Mouse (Mus musculus) lung, embryonic 14.5 days (tissue): Measurements from ENCODE around the gene Rtn4ip1. TPM values are rescaled to one million over a fixed set of nuclear protein-coding genes. Genes with fewer than 3 reads are reported as not detected.

ENCODE experiments used
- ATAC-seq: fragments of 200-750 bp; cut with Nextera tagmentation; 2 replicates; pipeline ENCODE4 v1.8.0; 2017; ENCODE audit warnings: mild to moderate bottlenecking, moderate TSS enrichment, moderate library complexity; ENCODE audit not compliant: insufficient read depth
- DNase-seq: peaks from one replicate; pipeline ENCODE4 v3.0.0-alpha.2; 2015
- H3K27ac ChIP-seq: fragments of 300-500 bp; sonication (generic); 2 replicates; pipeline ENCODE4 v1.5.1; 2014; ENCODE audit warnings: low read depth, mild to moderate bottlenecking, moderate library complexity
- H3K27me3 ChIP-seq: fragments of 300-500 bp; sonication (generic); 2 replicates; pipeline ENCODE4 v1.6.1; 2014; ENCODE audit warnings: low read length, control low read depth; ENCODE audit not compliant: insufficient read depth
- H3K36me3 ChIP-seq: fragments of 300-500 bp; sonication (generic); 2 replicates; pipeline ENCODE4 v1.6.1; 2014; ENCODE audit warnings: control low read depth; ENCODE audit not compliant: insufficient read depth
- H3K4me1 ChIP-seq: fragments of 300-500 bp; sonication (generic); 2 replicates; pipeline ENCODE4 v1.6.1; 2014; ENCODE audit warnings: antibody characterized with exemption, control low read depth; ENCODE audit not compliant: insufficient read depth
- H3K4me2 ChIP-seq: fragments of 300-500 bp; sonication (generic); 2 replicates; pipeline ENCODE4 v1.6.1; 2014; ENCODE audit warnings: mild to moderate bottlenecking
- H3K4me3 ChIP-seq: fragments of 300-500 bp; sonication (generic); 2 replicates; pipeline ENCODE4 v1.5.1; 2014; ENCODE audit warnings: low read depth, low read length
- H3K9ac ChIP-seq: fragments of 300-500 bp; sonication (generic); 2 replicates; pipeline ENCODE4 v1.6.1; 2014
- H3K9me3 ChIP-seq: fragments of 300-500 bp; sonication (generic); 2 replicates; pipeline ENCODE4 v1.6.1; 2016; ENCODE audit warnings: low read depth, low read length, control low read depth
- CTCF ChIP-seq: IDR thresholded peaks from 2 replicates; pipeline ENCODE4 v1.5.1; 2016; ENCODE audit warnings: antibody characterized with exemption, low read depth
- WGBS: fragments of 180-500 bp; shearing (Covaris S2); extraction: QIAGEN DNeasy Blood & Tissue Kit; methylation state at CpG from one replicate; pipeline ENCODE4 v1.1.7; 2014; 5-methylcytosine and 5-hydroxymethylcytosine counted together
- polyA plus RNA-seq: library from polyadenylated mRNA; unstranded; fragments of >200 nt; fragmentation: Nextera tagmentation; extraction: Ambion mirVana; gene quantifications from 2 replicates; pipeline ENCODE4 v1.2.1, GENCODE M21; 2014

Gene Rtn4ip1
- polyA plus RNA-seq, 1 experiment from 2014 or later, result 15.0 TPM

DNA sequence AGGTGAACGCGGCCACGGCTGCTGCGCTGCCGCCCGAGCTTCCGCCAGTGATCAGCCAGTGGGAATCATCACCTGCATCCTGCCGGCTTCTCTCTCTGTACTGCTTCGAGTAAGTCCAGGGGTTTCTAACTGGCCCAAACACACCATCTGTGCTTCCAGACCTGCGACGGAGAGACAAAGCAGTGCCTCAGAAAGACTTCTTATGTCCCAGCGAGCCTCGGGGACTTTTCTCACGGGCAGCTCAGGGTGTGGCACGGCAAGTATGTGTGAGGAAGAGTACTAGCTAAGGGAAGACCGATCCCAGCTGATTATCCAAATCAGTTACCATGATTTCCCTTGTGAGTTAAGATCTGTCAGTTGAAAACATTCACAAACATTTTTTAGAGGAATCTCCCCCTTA lies 12.6 kb upstream of the Rtn4ip1 start:
- H3K27ac ChIP-seq, result no peak overlapping the region
- H3K9ac ChIP-seq, result no peak overlapping the region
- H3K9me3 ChIP-seq, result no peaks in the 10 kb centered on the region
- 91% methylated on average over 16 of the region's 16 CpGs for WGBS
- no peaks in the 10 kb centered on the region for H3K27me3 ChIP-seq
- H3K36me3 ChIP-seq, result peaks cover 42% of the 10 kb centered on the region
- ATAC-seq (no peak), DNase-seq (no peak)
- H3K4me1 ChIP-seq, result no peaks in the 10 kb centered on the region
- TF ChIP-seq CTCF, result no peak
- H3K4me3 ChIP-seq, result no peak overlapping the region
- H3K4me2 ChIP-seq, result no peak overlapping the region

DNA sequence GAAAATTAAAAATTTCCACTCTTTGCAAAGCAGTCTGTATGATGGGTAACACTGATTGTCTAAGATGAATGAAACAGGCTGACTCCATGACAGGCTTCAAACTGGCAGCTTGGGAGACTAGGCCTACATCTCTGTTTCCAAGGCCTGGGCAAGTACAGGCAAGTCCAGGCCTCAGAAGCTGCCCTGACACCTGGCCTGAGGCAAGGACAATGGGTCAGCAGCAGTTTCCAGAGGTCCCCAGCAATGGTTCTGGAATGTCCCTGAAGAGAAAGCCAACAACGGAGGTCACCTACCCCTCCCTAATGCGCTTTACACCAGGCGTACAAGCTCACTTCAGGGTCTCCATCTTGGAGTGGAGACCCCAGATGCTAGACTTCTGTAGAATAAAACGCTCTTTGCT lies 8.6 kb upstream of the Rtn4ip1 start:
- H3K36me3 ChIP-seq, result peaks cover 41% of the 10 kb centered on the region
- WGBS, result 91% methylated on average over 4 of the region's 4 CpGs
- no peak for TF ChIP-seq CTCF
- H3K27me3 ChIP-seq, result no peaks in the 10 kb centered on the region
- H3K4me3 ChIP-seq, result no peak overlapping the region
- no peaks in the 10 kb centered on the region for H3K4me1 ChIP-seq
- no peak overlapping the region for H3K4me2 ChIP-seq
- no peak overlapping the region for H3K27ac ChIP-seq
- H3K9ac ChIP-seq, result no peak overlapping the region
- DNase-seq (no peak), ATAC-seq (no peak)
- H3K9me3 ChIP-seq, result no peaks in the 10 kb centered on the region

DNA sequence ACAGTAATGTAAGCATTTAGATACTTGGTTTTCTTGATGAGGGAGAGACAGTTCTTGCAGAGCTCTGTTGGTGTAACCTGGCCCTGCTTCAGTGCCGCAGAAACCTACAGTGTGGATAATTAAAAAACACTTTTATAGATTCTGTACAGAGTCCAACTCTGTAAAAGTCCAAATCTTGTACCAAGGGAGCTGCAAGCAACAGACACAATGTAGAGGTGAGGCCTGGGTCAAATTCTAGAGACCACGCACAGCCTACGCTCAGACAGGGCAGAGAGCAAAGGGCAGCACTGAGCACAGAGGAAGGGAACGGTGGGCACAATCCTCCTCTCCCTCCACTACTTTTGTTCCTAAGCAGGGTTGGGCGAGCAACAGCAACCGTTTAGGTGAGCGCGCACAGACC lies 5.5 kb upstream of the Rtn4ip1 start:
- H3K27ac ChIP-seq, result no peak overlapping the region
- WGBS, result 91% methylated on average over 8 of the region's 8 CpGs
- no peak overlapping the region for H3K4me2 ChIP-seq
- no peak for DNase-seq
- no peaks in the 10 kb centered on the region for H3K9me3 ChIP-seq
- no peak for ATAC-seq
- peaks cover 37% of the 10 kb centered on the region for H3K36me3 ChIP-seq
- no peaks in the 10 kb centered on the region for H3K4me1 ChIP-seq
- no peaks in the 10 kb centered on the region for H3K27me3 ChIP-seq
- no peak for TF ChIP-seq CTCF
- no peak overlapping the region for H3K9ac ChIP-seq
- H3K4me3 ChIP-seq, result no peak overlapping the region

DNA sequence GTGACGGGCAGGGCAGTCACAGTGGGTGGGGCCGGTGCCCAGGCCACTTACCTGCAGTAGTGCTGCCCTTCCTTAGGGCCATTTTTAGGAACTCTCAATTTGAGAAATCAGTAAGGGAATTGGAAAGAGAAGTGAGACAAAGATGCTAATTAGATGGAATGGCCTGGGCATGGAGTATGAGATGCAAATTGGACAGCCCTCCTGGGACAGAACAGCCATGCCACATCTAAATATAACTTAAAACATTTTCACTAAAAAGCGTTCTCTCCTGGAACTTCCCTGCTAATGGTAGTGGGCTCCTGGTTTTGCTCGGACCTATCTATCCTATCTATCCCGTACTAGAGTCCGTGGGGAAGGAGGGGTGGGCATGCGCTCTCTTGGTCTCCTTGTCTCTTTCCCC lies 3.3 kb upstream of the Rtn4ip1 start:
- no peak overlapping the region for H3K27ac ChIP-seq
- H3K4me2 ChIP-seq, result no peak overlapping the region
- no peak for DNase-seq
- H3K27me3 ChIP-seq, result no peaks in the 10 kb centered on the region
- H3K9ac ChIP-seq, result no peak overlapping the region
- peaks cover 4% of the 10 kb centered on the region; the same call in 1 of the 2 replicates for H3K4me1 ChIP-seq
- no peak overlapping the region for H3K4me3 ChIP-seq
- H3K36me3 ChIP-seq, result peaks cover 22% of the 10 kb centered on the region
- H3K9me3 ChIP-seq, result no peaks in the 10 kb centered on the region
- whole genome bisulfite sequencing, result 91% methylated on average over 7 of the region's 7 CpGs
- no peak for ATAC-seq
- no peak for TF ChIP-seq CTCF

DNA sequence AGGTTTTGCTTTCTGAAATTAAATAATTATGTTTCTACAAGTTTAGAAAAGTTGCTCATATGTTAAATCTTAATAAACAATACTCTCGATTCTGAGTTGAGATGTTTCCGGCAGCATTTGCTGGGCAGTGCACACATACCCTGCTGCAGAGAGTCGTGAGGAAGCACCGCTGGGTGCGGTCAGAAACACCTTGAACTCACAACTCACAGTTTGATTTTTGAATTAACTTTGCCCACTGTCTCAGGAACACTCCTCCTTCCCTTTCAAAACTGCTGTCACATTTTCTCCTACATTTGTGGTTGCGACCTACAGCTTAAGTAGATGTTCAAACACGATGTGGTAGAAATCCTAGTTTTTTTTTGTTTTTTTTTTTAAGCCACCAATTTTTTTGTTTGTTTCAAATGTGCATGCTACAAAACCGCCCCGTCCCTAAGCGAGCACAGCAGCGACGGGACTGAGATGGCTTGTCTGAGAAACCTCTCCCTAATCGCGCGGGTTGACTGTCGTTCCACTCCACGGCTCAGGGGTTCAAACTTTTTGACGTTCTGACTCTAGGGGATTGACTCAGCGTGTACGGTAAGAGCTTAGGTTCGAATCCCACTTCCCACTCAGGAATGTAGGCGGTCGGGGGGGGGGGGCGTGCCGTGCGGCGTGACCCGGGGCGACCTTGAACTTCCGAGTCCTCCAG lies 580 bp upstream of the Rtn4ip1 start:
- peak; percentile 68 for DNase-seq

DNA sequence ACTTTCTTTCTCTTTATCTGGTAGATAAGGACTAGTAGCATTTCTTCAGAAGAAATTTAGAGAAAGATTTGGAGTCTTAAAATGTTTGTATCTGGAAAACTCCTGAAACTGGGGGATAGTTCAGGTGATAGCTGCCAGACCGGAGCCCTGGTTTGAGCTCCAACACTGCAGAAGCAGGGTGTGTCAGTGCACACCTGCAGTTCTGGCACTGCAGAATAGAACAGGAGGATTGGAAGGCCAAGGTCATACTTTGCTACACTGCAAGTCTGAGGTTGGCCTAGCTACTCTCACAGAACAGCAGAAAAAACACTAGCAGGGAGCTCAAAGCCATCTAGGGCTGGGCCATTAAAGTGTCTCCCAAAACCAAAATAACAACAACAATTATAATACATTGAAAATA lies 3.0 kb downstream of the Rtn4ip1 start:
- no peak overlapping the region for H3K4me2 ChIP-seq
- H3K9me3 ChIP-seq, result no peaks in the 10 kb centered on the region
- no peak overlapping the region for H3K9ac ChIP-seq
- no peak overlapping the region for H3K4me3 ChIP-seq
- H3K36me3 ChIP-seq, result no peaks in the 10 kb centered on the region
- H3K27ac ChIP-seq, result no peak overlapping the region
- no peak for TF ChIP-seq CTCF
- no peak for ATAC-seq
- H3K4me1 ChIP-seq, result peaks cover 4% of the 10 kb centered on the region; the same call in 1 of the 2 replicates
- H3K27me3 ChIP-seq, result no peaks in the 10 kb centered on the region
- 90% methylated on average over 1 of the region's 1 CpGs for WGBS
- no peak for DNase-seq

More for the DNA sequence above, 580 bp upstream of the Rtn4ip1 start:
- no peaks in the 10 kb centered on the region for H3K9me3 ChIP-seq
- H3K4me1 ChIP-seq, result peaks cover 4% of the 10 kb centered on the region; the same call in 1 of the 2 replicates
- no peaks in the 10 kb centered on the region for H3K27me3 ChIP-seq
- H3K4me2 ChIP-seq, result peak overlapping the region; percentile 64
- H3K4me3 ChIP-seq, result peak overlapping the region; percentile 75
- WGBS, result 5% methylated on average over 30 of the region's 30 CpGs
- H3K9ac ChIP-seq, result peak overlapping the region; percentile 74
- peak overlapping the region; percentile 77 for H3K27ac ChIP-seq
- 0 out of 2 replicates have a peak, but pooled peaks cover under 1% of the 10 kb centered on the region for H3K36me3 ChIP-seq
- peak; percentile 66; the same call in 1 of the 2 replicates for ATAC-seq
- no peak for TF ChIP-seq CTCF

DNA sequence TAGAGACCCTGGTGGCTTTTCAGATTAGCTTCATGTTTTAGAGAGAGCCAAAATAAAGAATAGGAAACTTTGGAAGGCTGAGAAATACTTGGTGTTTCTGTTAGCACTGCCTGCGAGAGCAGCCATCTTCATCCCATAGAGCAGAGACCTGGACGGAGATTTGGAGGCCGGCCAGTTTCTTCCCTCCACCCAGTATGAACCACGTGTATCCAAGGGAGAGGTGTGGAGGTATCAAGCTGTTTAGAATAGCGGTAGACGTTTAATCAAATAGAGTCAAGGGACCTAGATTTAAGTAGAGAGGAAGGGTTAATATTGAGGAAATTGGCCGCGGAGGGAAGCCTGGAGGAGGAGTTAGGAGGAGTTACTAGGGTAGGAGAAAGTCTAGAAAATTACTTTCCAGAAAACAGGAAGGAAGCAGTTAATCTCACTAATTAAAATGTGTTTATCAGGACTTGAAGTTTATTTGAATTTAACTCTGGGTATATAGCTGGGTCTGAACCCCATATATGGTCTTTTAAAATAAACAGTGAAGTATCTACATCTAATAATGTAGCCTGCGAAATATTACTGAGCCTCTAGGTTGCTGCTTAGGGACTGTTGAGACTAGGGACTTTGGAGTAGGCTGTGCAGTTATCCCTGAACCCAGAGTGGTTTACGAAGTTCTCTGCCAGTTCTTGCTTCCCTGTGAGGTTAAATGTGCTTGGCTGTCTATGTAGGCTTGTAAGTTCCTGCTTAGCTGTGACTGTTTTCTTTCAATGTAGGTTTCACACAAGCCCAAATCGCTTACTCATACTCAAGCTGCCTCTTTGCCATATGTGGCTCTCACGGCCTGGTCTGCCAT lies 8.6 kb downstream of the Rtn4ip1 start:
- 70% methylated on average over 12 of the region's 12 CpGs for WGBS
- TF ChIP-seq CTCF, result no peak
- Histone ChIP-seq H3K9me3 (no peaks in the 10 kb centered on the region), H3K4me3 (no peak overlapping the region), H3K9ac (no peak overlapping the region), H3K4me1 (no peaks in the 10 kb centered on the region), H3K27me3 (no peaks in the 10 kb centered on the region), H3K4me2 (no peak overlapping the region), H3K27ac (no peak overlapping the region), H3K36me3 (no peaks in the 10 kb centered on the region; the same call in 1 of the 2 replicates)
- DNase-seq (no peak), ATAC-seq (no peak)
